ENCODE assay signal across 29 mouse cellular contexts in genomic region chr13:19897191-19897590, GRCm38 (mm10).
A peak's percentile ranks its signal among the peaks of the same experiment; 100 is the strongest.
DNase-seq lines count a peak whose midpoint lies in the region; ATAC-seq and TF ChIP-seq lines count a peak whose summit lies in the region.
"Had no signal": no experiment of that assay in that cellular context is flagged by ENCODE, and none has a peak within 500 bp of the region (broad histone marks: within the 10 kb centered on the region; RNA-seq: fewer than 3 reads in every experiment).

No protein-coding gene starts in this region.

- H3K4me2 ChIP-seq in liver, postnatal 0 days (ENCODE audit: low read depth, low read length): no peak overlapping the region
- H3K4me2 ChIP-seq: embryonic facial prominence, embryonic 13.5 days; forebrain, embryonic 13.5 days; heart, embryonic 12.5 days; hindbrain, embryonic 13.5 days; kidney, embryonic 15.5 days; lung, embryonic 14.5 days had no signal

- H3K9me3 ChIP-seq in liver, postnatal 0 days (ENCODE audit: low read length): no peaks in the 10 kb centered on the region
- H3K9me3 ChIP-seq: embryonic facial prominence, embryonic 13.5 days; forebrain, embryonic 13.5 days; heart, embryonic 12.5 days; hindbrain, embryonic 13.5 days; kidney, embryonic 15.5 days; midbrain, embryonic 10.5 days had no signal

- peak; percentile 18 for DNase-seq in liver
- DNase-seq in liver, postnatal 0 days: no peak
- peak; percentile 22 for DNase-seq in Muller cell, postnatal 12 days (ENCODE audit: inconsistent ontology term)
- peak; percentile 28 for DNase-seq in adrenal gland, postnatal 25 days
- no peak for DNase-seq in thymus, postnatal 0 days (ENCODE audit: low spot score)
- no peak for DNase-seq in gastrocnemius, postnatal 36 days
- DNase-seq: B cell, adult 2 months; cerebellum, adult 11-12 months; cerebellum, adult 9-11 months; gastrocnemius, postnatal 14 days; heart, adult 18-20 months; heart, postnatal 4 days; kidney, adult 11 months; kidney, postnatal 25 days; lung, embryonic 14.5 days; lung, postnatal 14 days; spleen, adult 18-20 months; thymus, postnatal 36 days had no signal

- no peak for ATAC-seq in liver, postnatal 0 days
- no peak for ATAC-seq in cerebellum, adult (ENCODE audit: insufficient number of reproducible peaks, low FRiP score, low TSS enrichment)
- ATAC-seq: activated CD4-positive, CD25-positive, alpha-beta regulatory T cell, adult 4 months; forebrain, embryonic 13.5 days; inflammation-experienced regulatory T-cells, adult 6 months; midbrain, embryonic 16.5 days had no signal

- TF ChIP-seq CTCF in liver, postnatal 0 days (IDR thresholded peaks at IDR 0.05; ENCODE audit: low read depth): no peak

- WGBS in liver, postnatal 0 days (ENCODE audit: insufficient replicate concordance): 63% methylated on average over 1 of the region's 1 CpGs

- H3K4me3 ChIP-seq in liver, postnatal 0 days (ENCODE audit: low read depth, low read length): no peak overlapping the region
- H3K4me3 ChIP-seq: embryonic facial prominence, embryonic 13.5 days; erythroblast, embryonic 14.5 days; forebrain, embryonic 13.5 days; heart, embryonic 12.5 days; hindbrain, embryonic 13.5 days; kidney, embryonic 15.5 days; midbrain, embryonic 10.5 days had no signal

- H3K36me3 ChIP-seq in liver, postnatal 0 days (replicated peaks; ENCODE audit: insufficient read depth, low read length): no peaks in the 10 kb centered on the region
- H3K36me3 ChIP-seq: embryonic facial prominence, embryonic 13.5 days; heart, embryonic 12.5 days; hindbrain, embryonic 13.5 days; kidney, embryonic 15.5 days; midbrain, embryonic 10.5 days had no signal

- H3K27ac ChIP-seq in liver, postnatal 0 days (ENCODE audit: low read depth): no peak overlapping the region
- H3K27ac ChIP-seq: embryonic facial prominence, embryonic 13.5 days; forebrain, embryonic 13.5 days; hindbrain, embryonic 13.5 days; kidney, embryonic 15.5 days; midbrain, embryonic 10.5 days had no signal

- no peak overlapping the region for H3K9ac ChIP-seq in liver, postnatal 0 days (replicated peaks)
- H3K9ac ChIP-seq: embryonic facial prominence, embryonic 13.5 days; forebrain, embryonic 13.5 days; heart, embryonic 12.5 days; hindbrain, embryonic 13.5 days; kidney, embryonic 15.5 days; lung, embryonic 14.5 days had no signal

- intact Hi-C loops in gastrocnemius, postnatal 36 days (cut with DNase I): no loop called here

- H3K4me1 ChIP-seq in liver, postnatal 0 days (ENCODE audit: insufficient read depth): no peaks in the 10 kb centered on the region
- H3K4me1 ChIP-seq: embryonic facial prominence, embryonic 13.5 days; forebrain, embryonic 13.5 days; heart, embryonic 12.5 days; hindbrain, embryonic 13.5 days; kidney, embryonic 15.5 days; midbrain, embryonic 10.5 days had no signal

- no peak for TF ChIP-seq EP300 in liver, postnatal 0 days (IDR thresholded peaks at IDR 0.05; ENCODE audit: low read depth)

- no peaks in the 10 kb centered on the region for H3K27me3 ChIP-seq in liver, postnatal 0 days (ENCODE audit: insufficient read depth, low read length)
- H3K27me3 ChIP-seq: embryonic facial prominence, embryonic 13.5 days; forebrain, embryonic 13.5 days; heart, embryonic 12.5 days; hindbrain, embryonic 13.5 days; kidney, embryonic 15.5 days had no signal

Comparison
In these comparisons a context has a peak if more than half of its experiments do, and no peak if none do; other contexts are left out.
1. DNase-seq: peak in liver (single experiment), Muller cell, postnatal 12 days (single experiment) and adrenal gland, postnatal 25 days (single experiment); none in liver, postnatal 0 days (single experiment), thymus, postnatal 0 days (single experiment) and gastrocnemius, postnatal 36 days (0 of 2).